Mouse (Mus musculus) testis, adult 2 months (tissue): ENCODE measurements at regions not wholly inside any gene's neighbourhood (a gene's known extent, or its start where the extent isn't known, plus 50 kb on each side); places are given as distances from the start of the nearest gene placed in this dataset.

ENCODE experiments used
- CTCF ChIP-seq: fragments of 200-500 bp; IDR thresholded peaks from 2 replicates; pipeline ENCODE4 v1.5.1; 2012; ENCODE audit warnings: low read depth, mild to moderate bottlenecking, inconsistent platforms, low read length, moderate library complexity; ENCODE audit not compliant: control insufficient read depth, insufficient read depth, insufficient replicate concordance
- POLR2A ChIP-seq: fragments of 200-500 bp; IDR thresholded peaks from 2 replicates; pipeline ENCODE4 v1.6.1; 2012; ENCODE audit warnings: low read depth, mild to moderate bottlenecking, inconsistent platforms, low read length, moderate library complexity; ENCODE audit not compliant: control insufficient read depth

DNA sequence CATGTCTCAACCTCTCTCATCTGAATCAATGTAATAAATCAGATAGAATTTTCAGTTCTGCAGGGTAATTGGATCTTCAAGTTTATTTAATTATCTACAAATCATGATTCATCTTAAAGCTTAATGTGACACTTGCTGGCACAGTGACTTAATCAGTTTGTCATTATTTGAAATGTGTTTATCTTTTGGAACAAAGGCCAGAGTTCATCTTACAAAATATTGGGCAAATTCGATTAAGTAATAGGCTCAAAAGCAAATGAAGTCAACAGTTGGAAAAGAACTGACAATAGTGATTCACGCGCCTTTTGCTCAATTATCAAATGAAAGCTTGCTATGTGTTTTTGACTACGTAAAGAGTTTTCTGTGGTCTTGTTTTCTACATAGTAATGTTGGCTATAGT lies 93.4 kb upstream of the Hcn1 start:
- TF ChIP-seq CTCF = no peak
- TF ChIP-seq POLR2A = no peak
